Mouse (Mus musculus) left cerebral cortex, postnatal 14 days (tissue): ENCODE data around the gene Pfkl. TPM values are rescaled to one million over a fixed set of nuclear protein-coding genes. Genes with fewer than 3 reads are reported as not detected.
A peak's percentile ranks its signal among the peaks of the same experiment; 100 is the strongest.
"Not testable (repeated sequence)": the region's sequence is repeated elsewhere in the genome, so short reads cannot be mapped to it uniquely, and the experiment has no call there.

Experiments used
- DNase-seq, 2 experiments: peaks; one replicate each; pipeline ENCODE4 v3.0.0; 2021 to 2022; ENCODE audit warnings: low spot score in 2 of 2, mixed read lengths in 1 of 2
- intact Hi-C: fragments of 180-260 bp; cut with DNase I; formaldehyde crosslinking; loops from one replicate; pipeline ENCODE4 v1.15.1; 2025
- total RNA-seq, 2 experiments: library from RNA; stranded (reverse); gene quantifications; 2 replicates each; pipeline ENCODE4 v1.2.3; 2021

Pfkl gene
- total RNA-seq, 2 experiments from 2014 or later, result 117 to 120 TPM

DNA sequence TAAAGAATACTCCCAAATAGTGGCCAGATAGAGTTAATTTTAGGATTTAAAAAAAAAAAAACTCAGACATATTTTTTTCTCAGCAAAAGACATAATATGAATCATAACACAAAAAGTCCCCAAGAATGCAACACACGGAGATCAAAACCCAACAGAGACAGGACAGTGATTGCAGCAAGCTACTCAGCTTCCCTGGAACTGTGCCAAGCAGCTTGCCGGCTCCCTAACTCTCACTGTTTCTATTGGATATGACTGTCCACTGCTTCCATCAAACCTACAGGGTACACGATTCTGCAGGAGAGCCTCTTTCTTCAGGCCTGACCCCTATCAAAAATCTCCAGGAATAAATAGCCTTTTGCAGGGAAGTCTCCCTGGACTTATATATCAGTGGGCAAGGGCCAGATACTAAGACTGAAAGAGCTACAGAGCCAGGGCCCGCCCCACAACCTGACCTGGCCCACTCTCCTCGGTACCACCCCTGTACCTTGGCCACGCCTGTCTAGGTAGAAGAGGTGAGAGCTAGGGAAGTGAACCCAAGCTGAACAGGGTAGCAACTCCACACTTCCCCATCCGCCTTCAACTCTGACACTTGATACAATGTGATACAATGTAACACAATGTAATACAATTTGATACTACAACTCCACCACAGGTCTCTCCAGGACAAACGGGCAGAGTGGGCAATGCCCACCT, 33.3 kb downstream of the Pfkl start:
- DNase-seq, result no peak
- intact Hi-C loops, result no loop called here

DNA sequence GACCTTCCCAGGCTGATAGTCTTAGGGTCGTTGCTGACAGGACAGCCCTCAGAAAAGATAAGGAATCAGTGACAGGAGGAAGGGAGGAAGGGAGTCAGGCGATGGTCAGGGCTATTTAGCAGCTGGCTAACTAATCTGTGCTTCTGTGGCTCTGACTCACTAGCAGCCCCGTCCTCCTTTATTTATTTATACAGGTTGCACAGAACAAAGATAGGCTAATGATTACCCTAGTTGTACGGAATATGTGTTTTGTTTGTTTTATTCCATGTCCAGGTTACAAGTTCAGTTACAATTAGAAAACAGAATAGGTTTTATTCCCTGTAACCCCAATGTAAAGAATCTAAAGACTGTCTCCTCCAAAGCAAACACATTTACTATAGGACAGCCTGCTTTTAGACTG, 34.2 kb downstream of the Pfkl start:
- intact Hi-C loops, result no loop called here
- no peak for DNase-seq

- DNase-seq, result no peak
- intact Hi-C loops, result no loop called here
Observed at GRCm38 (mm10) chr10:77974811-77975210, 35.1 kb downstream of the Pfkl start.

- DNase-seq, result no peak
- intact Hi-C loops, result no loop called here
Observed at GRCm38 (mm10) chr10:77974323-77974722, 35.6 kb downstream of the Pfkl start.

DNA sequence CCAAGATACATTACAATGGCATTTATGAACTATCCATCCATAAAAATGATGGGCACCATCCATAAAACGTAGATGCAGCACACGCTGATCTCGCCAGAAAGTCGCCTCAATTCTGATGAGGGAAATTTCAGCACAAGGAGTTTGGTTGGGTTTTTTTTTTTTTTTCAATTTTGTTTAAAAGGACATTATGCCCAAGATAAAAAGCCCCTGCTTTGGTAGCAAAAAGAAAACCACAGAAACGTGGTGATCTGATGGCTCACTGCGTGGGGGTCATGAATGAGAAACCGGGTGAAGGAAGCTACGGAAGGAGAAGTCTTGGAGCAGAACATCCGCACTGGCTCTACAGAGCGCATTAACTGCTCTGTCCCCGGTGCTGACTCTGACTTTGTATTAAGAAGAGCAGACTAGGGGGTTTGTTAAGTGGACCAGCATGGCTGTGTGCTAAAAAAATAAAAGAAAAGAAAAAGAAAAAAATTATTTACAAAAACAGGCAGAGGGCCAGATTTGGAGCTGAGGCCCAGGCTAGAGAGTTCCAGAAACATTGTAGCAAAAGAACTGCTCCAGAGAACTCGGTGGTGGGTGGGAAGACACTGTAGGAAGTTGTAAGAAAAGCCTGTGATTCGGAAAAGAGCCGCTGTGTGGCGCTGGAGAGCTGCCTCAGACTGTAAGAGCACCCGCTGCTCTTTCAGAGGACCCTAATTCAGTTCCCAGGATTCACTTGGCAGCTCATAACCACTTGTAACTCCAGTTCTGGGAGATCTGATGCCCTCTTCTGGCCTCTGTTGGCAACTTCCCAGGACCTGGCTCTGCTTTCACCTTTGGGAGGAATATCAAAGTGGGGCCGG, 38.0 kb downstream of the Pfkl start:
- intact Hi-C loops, result no loop called here
- peak; percentile 65 to 73 for DNase-seq

- no peak for DNase-seq
- intact Hi-C loops, result no loop called here
Observed at GRCm38 (mm10) chr10:77971191-77971590, 38.7 kb downstream of the Pfkl start.

DNA sequence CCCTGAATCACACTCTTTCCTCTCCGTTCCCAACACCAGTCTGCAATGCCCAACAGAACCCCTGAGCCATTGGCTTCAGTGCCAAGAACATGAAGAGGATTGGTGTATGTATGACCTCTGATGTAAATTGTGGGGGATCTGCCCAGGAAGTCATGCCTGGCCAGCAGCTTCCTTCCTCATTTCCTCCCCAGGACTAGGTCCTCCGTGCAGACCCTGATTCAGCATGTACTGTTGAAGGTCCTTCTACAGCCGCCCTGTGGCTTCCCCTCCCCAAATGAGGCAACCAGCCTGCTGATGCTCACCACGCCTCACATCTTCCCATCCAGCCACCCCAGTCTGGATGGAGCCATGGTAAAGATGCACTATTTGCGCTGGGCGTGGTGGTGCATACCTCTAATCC, 39.4 kb downstream of the Pfkl start, which contains the start of gene Trpm2:
Gene Trpm2 (minus strand): TSS at position 83 of the 400 bp plus-strand sequence.
- intact Hi-C loops, result no loop called here
- no peak for DNase-seq

DNA sequence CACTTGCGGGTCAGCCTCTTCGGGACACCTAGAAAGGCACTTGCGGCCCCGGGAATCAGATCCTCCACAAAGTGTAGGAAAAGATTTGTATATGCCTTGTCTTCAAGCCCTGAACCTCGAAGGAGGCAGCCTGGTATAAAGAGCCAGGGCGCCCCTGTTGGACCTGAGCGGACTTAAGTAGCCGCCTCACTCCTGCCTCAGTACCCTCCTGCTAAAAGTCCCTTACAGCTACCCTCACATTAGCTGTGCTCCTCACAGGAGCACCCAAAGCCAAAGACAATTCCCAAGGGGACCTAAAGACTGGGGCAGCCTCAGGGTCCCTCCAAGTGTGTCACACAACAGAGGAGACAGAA, 39.9 kb downstream of the Pfkl start:
- intact Hi-C loops, result no loop called here
- DNase-seq, result no peak

GRCm38 (mm10) chr10:77969274-77969972, 40.5 kb downstream of the Pfkl start:
- intact Hi-C loops, result no loop called here
- peak in 1 of 2 experiments; percentile 77 for DNase-seq

DNA sequence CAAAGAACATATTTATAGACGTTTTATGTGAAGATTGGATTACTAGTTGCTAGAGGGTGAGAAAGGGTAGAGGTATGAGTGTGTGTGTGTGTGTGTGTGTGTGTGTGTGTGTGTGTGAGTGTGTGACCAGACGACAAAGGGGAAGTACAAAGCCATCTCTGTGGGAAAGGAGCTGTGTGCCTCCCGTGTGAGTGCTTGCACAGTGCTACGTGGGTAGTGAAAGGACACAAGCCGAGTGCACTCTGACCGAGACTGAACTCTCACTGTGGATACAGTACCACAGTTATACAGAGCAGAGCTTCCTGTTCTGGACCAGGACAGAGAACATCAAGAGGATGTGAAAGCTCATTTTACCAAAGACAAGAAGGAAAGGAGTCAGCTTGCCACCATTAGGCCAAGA, 45.9 kb downstream of the Pfkl start:
- no peak for DNase-seq
- intact Hi-C loops, result no loop called here

DNA sequence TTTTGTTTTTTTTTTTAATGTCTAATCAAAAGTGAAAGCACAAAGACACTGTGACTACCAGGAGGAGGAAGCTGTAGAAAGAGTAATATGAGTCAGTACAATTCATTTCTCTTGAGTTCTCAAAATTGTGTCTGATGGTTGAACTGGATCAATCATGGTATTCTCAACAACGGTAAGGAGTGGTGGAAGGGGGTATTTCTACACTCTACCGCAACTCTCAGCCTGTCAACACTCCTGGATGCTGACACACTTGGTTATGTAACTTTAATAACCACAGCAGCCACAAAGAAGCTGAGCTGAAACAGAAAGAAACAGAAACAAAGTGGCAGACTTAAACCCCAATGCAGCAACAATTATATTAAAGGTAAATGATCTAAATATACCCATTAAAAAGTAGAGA, 47.2 kb downstream of the Pfkl start:
- intact Hi-C loops, result no loop called here

GRCm38 (mm10) chr10:77950468-77950867, 59.4 kb downstream of the Pfkl start:
- DNase-seq, intact Hi-C loops: not testable (repeated sequence)

More for the DNA sequence above, 47.2 kb downstream of the Pfkl start:
- DNase-seq, result no peak

- DNase-seq, result no peak
- intact Hi-C loops, result no loop called here
Observed at GRCm38 (mm10) chr10:77939685-77940084, 70.2 kb downstream of the Pfkl start.

Other genes starting within 250 kb of the Pfkl start
- not detected for gene Gm3238, start 238.8 kb downstream of the Pfkl start, total RNA-seq
- not detected for gene Gm7138, start 233.1 kb downstream of the Pfkl start, total RNA-seq
- gene Gm3250, start 227.5 kb downstream of the Pfkl start, total RNA-seq, result not detected
- gene Gm7137, start 221.9 kb downstream of the Pfkl start, total RNA-seq, result not detected
- gene Gm9639, start 215.0 kb downstream of the Pfkl start, total RNA-seq, result not detected
- not detected for gene Gm19668, start 210.9 kb downstream of the Pfkl start, total RNA-seq
- gene Gm9507, start 198.2 kb downstream of the Pfkl start, total RNA-seq, result not detected
- gene Gm2696, start 195.4 kb downstream of the Pfkl start, total RNA-seq, result not detected
- gene Krtap10-4, start 183.0 kb downstream of the Pfkl start, total RNA-seq, result not detected
- not detected for gene Krtap10-10, start 174.1 kb downstream of the Pfkl start, total RNA-seq
- gene Gm36176, start 163.3 kb downstream of the Pfkl start, total RNA-seq, result not detected
- gene Gm10318, start 157.2 kb downstream of the Pfkl start, total RNA-seq, result not detected
- not detected for gene Gm3285, start 148.1 kb downstream of the Pfkl start, total RNA-seq
- gene Lrrc3, start 107.5 kb downstream of the Pfkl start, total RNA-seq, result 10 to 100 TPM; 19.4 to 20.8 TPM
- 10 to 100 TPM; 32.1 to 33.3 TPM for gene Trpm2, start 39.5 kb downstream of the Pfkl start, total RNA-seq
- gene 1810043G02Rik, start 31.6 kb downstream of the Pfkl start, total RNA-seq, result 10 to 100 TPM; 33.0 to 37.4 TPM
- gene Dnmt3l, start 31.9 kb upstream of the Pfkl start, total RNA-seq, result under 1 TPM in 1 of 2 experiments, not detected in 1; 0.33 TPM
- under 1 TPM in 1 of 2 experiments, not detected in 1; 0.27 TPM for gene Aire, start 33.5 kb upstream of the Pfkl start, total RNA-seq
- gene Icosl, start 59.2 kb upstream of the Pfkl start, total RNA-seq, result 1 to 10 TPM; 1.4 to 1.9 TPM
- 100 to 1,000 TPM; 109 to 115 TPM for gene D10Jhu81e, start 159.7 kb upstream of the Pfkl start, total RNA-seq
- gene Pwp2, start 175.1 kb upstream of the Pfkl start, total RNA-seq, result 10 to 100 TPM; 16.4 to 17.3 TPM
- gene Trappc10, start 234.6 kb upstream of the Pfkl start, total RNA-seq, result 10 to 100 TPM; 75.2 to 86.8 TPM